Mouse (Mus musculus) liver, adult 2 months (tissue): ENCODE measurements around the gene Tmem170b.

ENCODE experiments used
- CTCF ChIP-seq: fragments of 200-500 bp; IDR thresholded peaks from 2 replicates; pipeline ENCODE4 v1.5.1; 2011; ENCODE audit warnings: low read depth, low read length, control low read depth
- POLR2A ChIP-seq: fragments of 200-500 bp; IDR thresholded peaks from 2 replicates; pipeline ENCODE4 v1.6.1; 2011; ENCODE audit warnings: low read length, control low read depth; ENCODE audit not compliant: insufficient read depth; ENCODE audit errors: extremely low read depth

GRCm38 (mm10) chr13:41606081-41607000 is 634 bp downstream of the Tmem170b start:
- TF ChIP-seq CTCF = no peak
- TF ChIP-seq POLR2A = 0 out of 2 replicates have a peak, but pooled peaks have one; percentile 24
